Mouse (Mus musculus) lung, embryonic 16.5 days (tissue): ENCODE results near the gene Zfp960. TPM values are rescaled to one million over a fixed set of nuclear protein-coding genes. Genes with fewer than 3 reads are reported as not detected.
"Not testable (repeated sequence)": the region's sequence is repeated elsewhere in the genome, so short reads cannot be mapped to it uniquely, and the experiment has no call there.

Experiments
- ATAC-seq: fragments of 200-750 bp; cut with Nextera tagmentation; 2 replicates; pipeline ENCODE4 v1.8.0; 2017; ENCODE audit warnings: low read depth, mild to moderate bottlenecking, moderate library complexity
- H3K27ac ChIP-seq: fragments of 300-500 bp; sonication (generic); 2 replicates; pipeline ENCODE4 v1.5.1; 2014; ENCODE audit warnings: mild to moderate bottlenecking, control low read depth, low read length
- H3K27me3 ChIP-seq: fragments of 300-500 bp; sonication (generic); 2 replicates; pipeline ENCODE4 v1.6.1; 2014; ENCODE audit warnings: low read depth, low read length, mixed read lengths; ENCODE audit not compliant: control insufficient read depth, insufficient read depth
- H3K36me3 ChIP-seq: fragments of 300-500 bp; sonication (generic); 2 replicates; pipeline ENCODE4 v1.6.1; 2014; ENCODE audit warnings: low read length; ENCODE audit not compliant: control insufficient read depth, insufficient read depth
- H3K4me1 ChIP-seq: fragments of 300-500 bp; sonication (generic); replicated peaks from 2 replicates; pipeline ENCODE4 v1.6.1; 2014; ENCODE audit warnings: low read length, mixed read lengths; ENCODE audit not compliant: control insufficient read depth, insufficient read depth
- H3K4me2 ChIP-seq: fragments of 300-500 bp; sonication (generic); 2 replicates; pipeline ENCODE4 v1.6.1; 2014; ENCODE audit warnings: low read depth, low read length, control low read depth
- H3K4me3 ChIP-seq: fragments of 300-500 bp; sonication (generic); 2 replicates; pipeline ENCODE4 v1.5.1; 2014; ENCODE audit warnings: mild to moderate bottlenecking, low read length, control low read depth
- H3K9ac ChIP-seq: fragments of 300-500 bp; sonication (generic); 2 replicates; pipeline ENCODE4 v1.6.1; 2014; ENCODE audit warnings: low read length, control low read depth
- H3K9me3 ChIP-seq: fragments of 300-500 bp; sonication (generic); 2 replicates; pipeline ENCODE4 v1.6.1; 2016; ENCODE audit warnings: low read length; ENCODE audit not compliant: control insufficient read depth
- WGBS: fragments of 180-500 bp; shearing (Covaris S2); extraction: QIAGEN DNeasy Blood & Tissue Kit; methylation state at CpG from one replicate; pipeline ENCODE4 v1.1.7; 2014; 5-methylcytosine and 5-hydroxymethylcytosine counted together
- polyA plus RNA-seq: library from polyadenylated mRNA; unstranded; fragments of >200 nt; fragmentation: Nextera tagmentation; extraction: Ambion mirVana; gene quantifications from 2 replicates; pipeline ENCODE4 v1.2.1, GENCODE M21; 2015

Gene Zfp960
- polyA plus RNA-seq, result 5.9 and 6.0 TPM in 2 replicates

DNA sequence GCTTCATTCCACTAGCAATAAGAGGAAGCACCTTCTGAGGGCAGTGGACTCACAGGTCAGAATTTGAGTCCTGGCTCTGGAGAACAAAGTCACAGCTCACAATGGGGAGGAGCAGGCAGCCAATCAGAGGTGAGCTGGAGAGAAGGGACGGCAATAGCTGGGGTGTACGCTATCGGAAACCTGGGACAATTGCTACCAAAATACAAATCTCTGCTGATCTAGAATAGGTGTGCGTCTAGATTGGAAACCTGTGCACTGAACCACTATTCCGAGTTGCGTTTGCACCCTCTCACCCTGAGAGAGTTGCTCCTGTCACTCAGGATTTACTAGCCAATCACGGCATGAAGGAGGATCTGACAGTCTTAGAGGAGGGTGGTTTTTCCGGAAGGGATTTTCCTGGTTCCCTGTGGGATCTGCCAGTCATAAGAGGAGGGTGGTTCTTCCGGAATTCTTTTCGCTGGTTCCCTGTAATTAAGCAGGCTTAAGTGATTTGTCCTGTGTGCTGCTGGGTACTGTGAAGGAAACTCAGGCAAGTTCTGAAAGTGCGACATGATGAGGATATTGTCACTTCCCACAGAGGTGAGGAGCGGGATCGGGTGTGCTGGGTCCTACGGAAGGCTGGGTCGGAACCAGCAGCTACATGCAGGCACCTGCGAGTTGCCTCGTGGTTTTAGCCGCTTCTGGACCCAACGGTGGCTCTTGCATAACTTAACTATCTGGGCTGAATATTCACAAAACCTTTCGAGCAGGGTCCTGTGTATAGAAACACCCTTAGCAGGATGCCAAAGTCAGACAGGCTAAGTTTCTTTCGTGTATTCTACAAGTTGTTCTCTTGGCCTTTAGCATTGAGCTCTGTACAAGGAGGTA, at the start of gene Zfp960:
TSS of gene Zfp960 (plus strand) at position 486 of the 867 bp plus-strand sequence.
- peak; percentile 100 for ATAC-seq
- not testable (repeated sequence) for H3K4me1 ChIP-seq, H3K27me3 ChIP-seq, H3K9me3 ChIP-seq, H3K36me3 ChIP-seq
- WGBS, result under 1% methylated on average over 12 of the region's 21 CpGs
- H3K4me3 ChIP-seq, result peak within 1 kb of the TSS; percentile 59
- H3K9ac ChIP-seq, result peak within 1 kb of the TSS; percentile 59
- peak within 1 kb of the TSS; percentile 33; the same call in 1 of the 2 replicates for H3K27ac ChIP-seq
- peak within 1 kb of the TSS; percentile 59 for H3K4me2 ChIP-seq

DNA sequence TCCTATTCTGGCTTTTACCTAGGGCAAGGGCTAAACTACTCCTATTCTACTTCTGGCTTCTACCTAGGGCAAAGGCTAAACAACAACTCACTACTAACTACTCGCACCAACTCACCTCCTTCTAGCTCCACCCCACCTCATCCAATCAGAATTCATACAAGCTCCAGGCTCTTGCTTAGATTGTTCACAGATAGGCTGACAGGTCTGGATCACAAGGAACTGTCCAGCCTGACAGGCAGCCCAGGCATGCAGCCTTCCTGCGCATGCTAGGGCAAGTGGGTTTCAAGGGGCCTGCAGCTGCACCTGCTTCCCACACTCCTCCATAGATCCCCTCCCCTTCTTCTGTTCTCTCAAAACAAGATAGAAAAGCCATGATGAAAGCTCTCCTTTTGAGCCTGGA, 45.8 kb upstream of the Zfp960 start:
- WGBS, result 93% methylated on average over 2 of the region's 2 CpGs
- not testable (repeated sequence) for H3K4me3 ChIP-seq, H3K27me3 ChIP-seq, H3K36me3 ChIP-seq, H3K9ac ChIP-seq, ATAC-seq, H3K4me2 ChIP-seq, H3K9me3 ChIP-seq, H3K4me1 ChIP-seq, H3K27ac ChIP-seq

DNA sequence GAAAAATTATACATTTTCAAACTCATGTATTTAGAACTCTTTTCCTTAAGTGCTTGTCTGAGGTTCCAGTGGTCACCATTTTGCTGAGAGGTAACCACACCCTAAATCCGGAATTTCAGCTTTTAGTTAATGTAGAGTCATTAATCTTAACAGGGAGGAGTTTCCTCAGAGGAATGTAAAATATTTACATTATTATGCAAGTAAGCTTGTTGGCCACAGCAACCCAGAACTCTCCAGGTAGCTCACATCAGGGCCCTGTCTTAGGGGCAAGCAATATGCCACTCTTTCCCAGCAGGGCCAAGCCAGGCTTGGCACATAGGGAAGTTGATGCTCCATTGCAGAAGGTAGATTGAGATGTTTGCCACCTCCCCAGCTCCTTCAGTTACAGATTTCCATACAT, 4.3 kb upstream of the Zfp960 start:
- H3K4me3 ChIP-seq, ATAC-seq, H3K27ac ChIP-seq, H3K4me2 ChIP-seq, H3K36me3 ChIP-seq, H3K4me1 ChIP-seq, H3K9me3 ChIP-seq, H3K27me3 ChIP-seq, H3K9ac ChIP-seq: not testable (repeated sequence)
- 53% methylated on average over 1 of the region's 1 CpGs for WGBS

DNA sequence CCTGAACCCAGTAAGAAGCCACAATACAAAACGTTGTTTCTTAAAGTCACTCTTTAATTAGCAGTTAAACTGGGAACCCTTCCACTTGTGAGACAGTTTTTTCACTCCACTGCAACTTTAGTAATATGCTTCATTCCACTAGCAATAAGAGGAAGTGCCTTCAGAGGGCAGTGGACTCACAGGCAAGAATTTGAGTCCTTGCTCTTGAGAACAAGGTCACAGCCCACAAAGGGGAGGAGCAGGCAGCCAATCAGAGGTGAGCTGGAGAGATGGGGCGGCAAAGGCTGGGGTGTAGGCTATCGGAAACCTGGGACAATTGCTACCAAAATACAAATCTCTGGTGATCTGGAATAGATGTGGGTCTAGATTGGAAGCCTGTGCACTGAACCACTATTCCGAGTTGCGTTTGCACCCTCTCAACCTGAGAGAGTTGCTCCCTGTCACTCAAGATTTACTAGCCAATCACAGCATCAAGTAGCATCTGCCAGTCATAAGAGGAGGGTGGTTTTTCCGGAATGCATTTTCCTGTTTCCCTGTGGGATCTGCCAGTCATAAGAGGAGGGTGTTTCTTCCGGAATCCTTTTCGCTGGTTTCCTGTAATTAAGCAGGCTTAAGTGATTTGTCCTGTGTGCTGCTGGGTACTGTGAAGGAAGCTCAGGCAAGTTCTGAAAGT, 57.1 kb downstream of the Zfp960 start, which contains the start of gene Zfp97:
TSS of gene Zfp97 (plus strand) at position 586 of the 673 bp plus-strand sequence.
- H3K27ac ChIP-seq, H3K4me3 ChIP-seq, H3K9me3 ChIP-seq, H3K9ac ChIP-seq, H3K4me2 ChIP-seq, H3K4me1 ChIP-seq, H3K27me3 ChIP-seq, H3K36me3 ChIP-seq: not testable (repeated sequence)
- peak; percentile 98 for ATAC-seq
- WGBS, result no CpG with 5 or more reads among the region's 8 CpGs

Other genes with a start within 250 kb of the Zfp960 start
- gene Zfp97, start 57.3 kb downstream of the Zfp960 start, polyA plus RNA-seq, result 6.3 and 6.6 TPM in 2 replicates